Mouse (Mus musculus) E14TG2a.4 (cell line): ENCODE results near the gene Igbp1.

ENCODE experiments used
- CTCF ChIP-seq: conservative IDR thresholded peaks from 2 replicates; pipeline ENCODE4 v1.5.1; 2014; ENCODE audit warnings: low read length
- NANOG ChIP-seq: IDR thresholded peaks from 2 replicates; pipeline ENCODE4 v1.6.1; 2014; ENCODE audit warnings: borderline replicate concordance, low read length, mixed read lengths

GRCm38 (mm10) chrX:100516683-100517082, 22.6 kb downstream of the Igbp1 start:
- TF ChIP-seq CTCF = no peak
- no peak for TF ChIP-seq NANOG
